Mouse (Mus musculus) lung, postnatal 0 days (tissue): ENCODE measurements around the gene Fam183b.

Experiments used
- CTCF ChIP-seq: IDR thresholded peaks from 2 replicates; pipeline ENCODE4 v1.5.1; 2016; ENCODE audit warnings: antibody characterized with exemption, mild to moderate bottlenecking
- EP300 ChIP-seq: IDR thresholded peaks from 2 replicates; pipeline ENCODE4 v1.6.1; 2016; ENCODE audit warnings: antibody characterized with exemption, mild to moderate bottlenecking, control low read depth

DNA sequence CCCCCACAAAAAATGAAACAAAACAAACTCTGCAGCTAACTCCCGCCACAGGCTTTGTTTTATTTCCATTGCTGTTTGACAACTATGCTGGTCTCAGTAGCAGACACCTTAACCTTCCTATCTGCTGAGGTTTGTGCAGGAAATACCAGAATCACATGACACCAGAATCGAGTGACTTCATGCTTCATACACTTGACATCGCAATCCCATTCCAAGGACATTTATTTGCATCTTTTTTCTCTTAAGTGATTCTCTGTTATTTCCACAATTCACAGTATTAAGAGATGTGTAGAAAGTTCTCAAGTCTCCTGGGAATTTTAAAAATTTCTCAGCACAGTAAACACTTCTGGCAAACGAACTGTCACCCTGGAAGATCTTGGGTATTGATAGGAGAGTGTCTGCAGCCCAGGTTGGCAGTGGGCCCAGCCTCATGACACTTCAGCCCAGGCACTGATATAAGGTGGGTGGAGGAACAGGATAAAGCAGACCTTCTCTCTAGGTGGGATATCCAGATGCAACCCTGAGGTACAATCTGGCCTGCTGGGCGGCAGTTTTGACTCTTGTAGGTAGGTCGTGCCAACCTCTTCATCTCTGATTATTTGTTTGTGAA, 19.2 kb downstream of the Fam183b start, which contains the start of gene Olfr314:
- TF ChIP-seq CTCF, result no peak
- no peak for TF ChIP-seq EP300
